Mouse (Mus musculus) embryonic facial prominence, embryonic 11.5 days (tissue): ENCODE measurements around the gene Coq8a. TPM values are rescaled to one million over a fixed set of nuclear protein-coding genes. Genes with fewer than 3 reads are reported as not detected.

Experiments used
- ATAC-seq: fragments of 200-750 bp; cut with Nextera tagmentation; replicated peaks from 2 replicates; pipeline ENCODE4 v1.8.0; 2017; ENCODE audit warnings: low read depth; ENCODE audit not compliant: insufficient number of reproducible peaks, low FRiP score, low TSS enrichment
- DNase-seq: peaks from one replicate; pipeline ENCODE4 v3.0.0-alpha.2; 2015; ENCODE audit warnings: low spot score
- H3K27ac ChIP-seq: fragments of 300-500 bp; sonication (generic); replicated peaks from 2 replicates; pipeline ENCODE4 v1.5.1; 2014; ENCODE audit warnings: mild to moderate bottlenecking, low read depth, low read length, control low read depth
- H3K27me3 ChIP-seq: fragments of 300-500 bp; sonication (generic); 2 replicates; pipeline ENCODE4 v1.6.1; 2014; ENCODE audit warnings: mild to moderate bottlenecking, low read length, moderate library complexity, mixed read lengths; ENCODE audit not compliant: control insufficient read depth, insufficient read depth
- H3K36me3 ChIP-seq: fragments of 300-500 bp; sonication (generic); replicated peaks from 2 replicates; pipeline ENCODE4 v1.6.1; 2014; ENCODE audit warnings: low read depth, mild to moderate bottlenecking, low read length, moderate library complexity, mixed read lengths; ENCODE audit not compliant: control insufficient read depth, insufficient read depth
- H3K4me1 ChIP-seq: fragments of 300-500 bp; sonication (generic); 2 replicates; pipeline ENCODE4 v1.6.1; 2014; ENCODE audit warnings: low read length, mixed read lengths; ENCODE audit not compliant: control insufficient read depth, insufficient read depth
- H3K4me2 ChIP-seq: fragments of 300-500 bp; sonication (generic); 2 replicates; pipeline ENCODE4 v1.6.1; 2014; ENCODE audit warnings: low read depth, mild to moderate bottlenecking, control low read depth, low read length, moderate library complexity
- H3K4me3 ChIP-seq: fragments of 300-500 bp; sonication (generic); 2 replicates; pipeline ENCODE4 v1.5.1; 2014; ENCODE audit warnings: low read depth, low read length, control low read depth
- H3K9ac ChIP-seq: fragments of 300-500 bp; sonication (generic); replicated peaks from 2 replicates; pipeline ENCODE4 v1.6.1; 2014; ENCODE audit warnings: mild to moderate bottlenecking, control low read depth, low read length
- H3K9me3 ChIP-seq: fragments of 300-500 bp; sonication (generic); replicated peaks from 2 replicates; pipeline ENCODE4 v1.6.1; 2016; ENCODE audit warnings: mild to moderate bottlenecking, low read length, inconsistent platforms, mixed read lengths; ENCODE audit not compliant: control insufficient read depth
- WGBS: fragments of 180-500 bp; shearing (Covaris S2); extraction: QIAGEN DNeasy Blood & Tissue Kit; methylation state at CpG from one replicate; pipeline ENCODE4 v1.1.7; 2014; 5-methylcytosine and 5-hydroxymethylcytosine counted together
- polyA plus RNA-seq: library from polyadenylated mRNA; unstranded; fragments of >200 nt; fragmentation: Nextera tagmentation; extraction: Ambion mirVana; gene quantifications from 2 replicates; pipeline ENCODE4 v1.2.1, GENCODE M21; 2014

Gene Coq8a
- polyA plus RNA-seq, 1 experiment from 2014 or later, result 2.7 TPM

GRCm38 (mm10) chr1:180186371-180186770 lies 13.0 kb downstream of the Coq8a start:
- H3K4me3 ChIP-seq, result no peak overlapping the region
- DNase-seq, result no peak
- H3K9ac ChIP-seq, result no peak overlapping the region
- no peaks in the 10 kb centered on the region for H3K36me3 ChIP-seq
- WGBS, result 78% methylated on average over 3 of the region's 3 CpGs
- H3K4me2 ChIP-seq, result no peak overlapping the region
- ATAC-seq, result no peak
- H3K27ac ChIP-seq, result no peak overlapping the region
- H3K4me1 ChIP-seq, result no peaks in the 10 kb centered on the region
- no peaks in the 10 kb centered on the region for H3K9me3 ChIP-seq
- no peaks in the 10 kb centered on the region for H3K27me3 ChIP-seq

- Histone ChIP-seq H3K27me3 (no peaks in the 10 kb centered on the region), H3K9me3 (no peaks in the 10 kb centered on the region), H3K9ac (no peak overlapping the region), H3K4me1 (no peaks in the 10 kb centered on the region), H3K36me3 (no peaks in the 10 kb centered on the region), H3K4me3 (no peak overlapping the region), H3K27ac (no peak overlapping the region), H3K4me2 (no peak overlapping the region)
- WGBS, result 71% methylated on average over 5 of the region's 5 CpGs
- ATAC-seq, result no peak
- DNase-seq, result no peak
Observed at GRCm38 (mm10) chr1:180185877-180186276, 13.5 kb downstream of the Coq8a start.

GRCm38 (mm10) chr1:180184768-180185167 lies 14.6 kb downstream of the Coq8a start:
- ATAC-seq, result no peak

GRCm38 (mm10) chr1:180183525-180184159 lies 15.8 kb downstream of the Coq8a start:
- Histone ChIP-seq H3K27ac (no peak overlapping the region), H3K4me3 (no peak overlapping the region), H3K4me1 (no peaks in the 10 kb centered on the region), H3K9ac (no peak overlapping the region), H3K9me3 (no peaks in the 10 kb centered on the region), H3K4me2 (no peak overlapping the region), H3K27me3 (no peaks in the 10 kb centered on the region), H3K36me3 (no peaks in the 10 kb centered on the region)
- DNase-seq (no peak), ATAC-seq (no peak)
- WGBS, result 90% methylated on average over 6 of the region's 6 CpGs

More at GRCm38 (mm10) chr1:180184768-180185167, 14.6 kb downstream of the Coq8a start:
- H3K4me1 ChIP-seq, result no peaks in the 10 kb centered on the region
- no peaks in the 10 kb centered on the region for H3K9me3 ChIP-seq
- no peak overlapping the region for H3K4me2 ChIP-seq
- no peaks in the 10 kb centered on the region for H3K27me3 ChIP-seq
- H3K4me3 ChIP-seq, result no peak overlapping the region
- no peaks in the 10 kb centered on the region for H3K36me3 ChIP-seq
- no peak overlapping the region for H3K27ac ChIP-seq
- 74% methylated on average over 7 of the region's 7 CpGs for WGBS
- H3K9ac ChIP-seq, result no peak overlapping the region
- DNase-seq, result no peak

GRCm38 (mm10) chr1:180182731-180183130 lies 16.7 kb downstream of the Coq8a start:
- ATAC-seq (no peak), DNase-seq (no peak)
- no peaks in the 10 kb centered on the region for H3K4me1 ChIP-seq
- H3K27ac ChIP-seq, result no peak overlapping the region
- H3K9ac ChIP-seq, result no peak overlapping the region
- no peak overlapping the region; the same call in 1 of the 2 replicates for H3K4me2 ChIP-seq
- H3K4me3 ChIP-seq, result no peak overlapping the region
- H3K9me3 ChIP-seq, result no peaks in the 10 kb centered on the region
- 61% methylated on average over 3 of the region's 3 CpGs for WGBS
- no peaks in the 10 kb centered on the region for H3K27me3 ChIP-seq
- no peaks in the 10 kb centered on the region for H3K36me3 ChIP-seq

- 88% methylated on average over 9 of the region's 9 CpGs for WGBS
- Histone ChIP-seq H3K27ac (no peak overlapping the region), H3K4me1 (no peaks in the 10 kb centered on the region), H3K9me3 (no peaks in the 10 kb centered on the region), H3K4me2 (no peak overlapping the region), H3K9ac (no peak overlapping the region), H3K4me3 (no peak overlapping the region), H3K27me3 (no peaks in the 10 kb centered on the region), H3K36me3 (no peaks in the 10 kb centered on the region)
- ATAC-seq (no peak), DNase-seq (no peak)
Observed at GRCm38 (mm10) chr1:180181966-180182319, 17.5 kb downstream of the Coq8a start.

GRCm38 (mm10) chr1:180181304-180181965 lies 18.0 kb downstream of the Coq8a start:
- Histone ChIP-seq H3K4me1 (no peaks in the 10 kb centered on the region), H3K27me3 (no peaks in the 10 kb centered on the region), H3K9me3 (no peaks in the 10 kb centered on the region), H3K9ac (no peak overlapping the region), H3K36me3 (no peaks in the 10 kb centered on the region), H3K4me3 (no peak overlapping the region), H3K4me2 (no peak overlapping the region), H3K27ac (no peak overlapping the region)
- ATAC-seq (no peak), DNase-seq (no peak)
- WGBS, result 88% methylated on average over 7 of the region's 7 CpGs

GRCm38 (mm10) chr1:180179840-180180239 lies 19.6 kb downstream of the Coq8a start:
- ATAC-seq, result no peak
- no peak for DNase-seq
- no peak overlapping the region for H3K4me3 ChIP-seq
- H3K4me2 ChIP-seq, result no peak overlapping the region
- H3K27me3 ChIP-seq, result no peaks in the 10 kb centered on the region
- H3K9me3 ChIP-seq, result no peaks in the 10 kb centered on the region
- no peaks in the 10 kb centered on the region for H3K4me1 ChIP-seq
- H3K9ac ChIP-seq, result no peak overlapping the region
- H3K36me3 ChIP-seq, result no peaks in the 10 kb centered on the region
- no peak overlapping the region for H3K27ac ChIP-seq
- WGBS, result 98% methylated on average over 2 of the region's 2 CpGs
